Mouse (Mus musculus): ENCODE results near the gene Hist1h2ae.

Hist1h2ae gene

DNA sequence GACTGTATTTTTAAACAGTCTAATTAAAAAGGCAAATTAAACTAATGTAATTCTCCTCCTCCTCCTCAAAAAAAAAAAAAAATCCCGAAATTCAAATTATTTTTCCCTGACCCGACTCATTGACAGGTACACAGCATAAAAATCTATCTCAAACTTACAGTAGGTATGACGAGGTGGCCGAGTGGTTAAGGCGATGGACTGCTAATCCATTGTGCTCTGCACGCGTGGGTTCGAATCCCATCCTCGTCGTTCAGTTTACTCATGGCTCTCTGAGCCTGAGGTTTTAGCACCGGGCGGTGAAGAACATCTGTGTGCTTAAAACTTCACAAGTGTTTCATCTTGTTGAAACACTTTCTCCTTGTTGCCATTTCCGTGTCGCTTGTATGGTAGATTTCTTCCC lies 49.3 kb downstream of the Hist1h2ae start:
- DNase-seq (ENCODE audit: low spot score in 2 of 2): peak; percentile 69 to 77

All from right cerebral cortex, postnatal 36 days (tissue).